In genomic region chr17:5606151-5606591, GRCm38 (mm10) we compare ENCODE assay signal across 12 mouse cellular contexts.
A peak's percentile ranks its signal among the peaks of the same experiment; 100 is the strongest.
DNase-seq lines count a peak whose midpoint lies in the region; ATAC-seq and TF ChIP-seq lines count a peak whose summit lies in the region.
"Had no signal": no experiment of that assay in that cellular context is flagged by ENCODE, and none has a peak within 500 bp of the region (broad histone marks: within the 10 kb centered on the region; RNA-seq: fewer than 3 reads in every experiment).

No protein-coding gene starts in this region.

- no peak for ATAC-seq in heart, embryonic 12.5 days (ENCODE audit: insufficient number of reproducible peaks, low FRiP score)
- ATAC-seq in lung, postnatal 0 days: peak; percentile 82
- ATAC-seq in hindbrain, embryonic 14.5 days (ENCODE audit: low FRiP score): no peak; the same call in 1 of the 2 replicates
- peak; percentile 53; the same call in 1 of the 2 replicates for ATAC-seq in stomach, embryonic 15.5 days (ENCODE audit: insufficient read depth, low FRiP score, low read depth)
- ATAC-seq: CD4-positive, CD25-positive, alpha-beta regulatory T cell, adult 4 months had no signal

- WGBS in heart, adult 2 months: 71% methylated on average over 8 of the region's 8 CpGs
- WGBS in heart, embryonic 12.5 days: 59% methylated on average over 8 of the region's 8 CpGs
- 46% methylated on average over 8 of the region's 8 CpGs for WGBS in lung, postnatal 0 days
- 57% methylated on average over 8 of the region's 8 CpGs for WGBS in hindbrain, embryonic 14.5 days
- WGBS in stomach, embryonic 15.5 days: 53% methylated on average over 8 of the region's 8 CpGs

- H3K9ac ChIP-seq in heart, adult 2 months (ENCODE audit: low read depth, low read length): no peak overlapping the region
- H3K9ac ChIP-seq in heart, embryonic 12.5 days: no peak overlapping the region
- H3K9ac ChIP-seq in lung, postnatal 0 days (replicated peaks; ENCODE audit: low read depth): no peak overlapping the region
- H3K9ac ChIP-seq in hindbrain, embryonic 14.5 days: no peak overlapping the region
- H3K9ac ChIP-seq in stomach, embryonic 15.5 days: no peak overlapping the region

- H3K27me3 ChIP-seq in heart, adult 2 months (ENCODE audit: control insufficient read depth, insufficient read depth, low read length): no peaks in the 10 kb centered on the region
- H3K27me3 ChIP-seq in heart, embryonic 12.5 days (replicated peaks): no peaks in the 10 kb centered on the region
- no peaks in the 10 kb centered on the region for H3K27me3 ChIP-seq in lung, postnatal 0 days (replicated peaks; ENCODE audit: insufficient read depth, low read length)
- no peaks in the 10 kb centered on the region for H3K27me3 ChIP-seq in hindbrain, embryonic 14.5 days (ENCODE audit: control insufficient read depth, insufficient read depth, low read length)
- no peaks in the 10 kb centered on the region for H3K27me3 ChIP-seq in stomach, embryonic 15.5 days (replicated peaks)

- H3K79me2 ChIP-seq in heart, adult 2 months (replicated peaks; ENCODE audit: control insufficient read depth, insufficient read depth, low read length): peaks cover 2% of the 10 kb centered on the region; the same call in 1 of the 2 replicates

- 0 out of 2 replicates have a peak, but pooled peaks cover 5% of the 10 kb centered on the region for H3K9me3 ChIP-seq in heart, embryonic 12.5 days (replicated peaks)
- no peaks in the 10 kb centered on the region for H3K9me3 ChIP-seq in lung, postnatal 0 days (ENCODE audit: low read length)
- no peaks in the 10 kb centered on the region for H3K9me3 ChIP-seq in hindbrain, embryonic 14.5 days (ENCODE audit: control insufficient read depth, low read length)
- H3K9me3 ChIP-seq in stomach, embryonic 15.5 days: no peaks in the 10 kb centered on the region
- H3K9me3 ChIP-seq: heart, embryonic 10.5 days had no signal

- intact Hi-C loops in heart, adult 2 months (cut with DNase I): no loop called here
- intact Hi-C loops in heart, postnatal 36 days (cut with DNase I): no loop called here

- DNase-seq in heart, adult 2 months: no peak
- DNase-seq in lung, postnatal 0 days (ENCODE audit: low spot score): peak; percentile 62
- no peak for DNase-seq in lung, postnatal 14 days
- no peak for DNase-seq in hindbrain, embryonic 14.5 days (ENCODE audit: low spot score)
- DNase-seq in left cerebral cortex, adult 8-10 months (ENCODE audit: low spot score in 2 of 2): no peak
- no peak for DNase-seq in heart, postnatal 36 days
- DNase-seq: kidney, adult 11 months; lung, postnatal 10 days had no signal

- H3K4me3 ChIP-seq in heart, adult 2 months: no peak overlapping the region
- H3K4me3 ChIP-seq in heart, embryonic 12.5 days: no peak overlapping the region
- no peak overlapping the region for H3K4me3 ChIP-seq in lung, postnatal 0 days (ENCODE audit: low read depth, low read length)
- no peak overlapping the region for H3K4me3 ChIP-seq in hindbrain, embryonic 14.5 days (replicated peaks; ENCODE audit: low read length)
- no peak overlapping the region for H3K4me3 ChIP-seq in stomach, embryonic 15.5 days (replicated peaks)
- H3K4me3 ChIP-seq: heart, embryonic 10.5 days had no signal

- H3K4me1 ChIP-seq in heart, adult 2 months (ENCODE audit: control insufficient read depth, insufficient read depth, low read length): peaks cover 1% of the 10 kb centered on the region
- 0 out of 2 replicates have a peak, but pooled peaks cover 3% of the 10 kb centered on the region for H3K4me1 ChIP-seq in heart, embryonic 12.5 days (replicated peaks)
- H3K4me1 ChIP-seq in lung, postnatal 0 days (ENCODE audit: insufficient read depth, low read depth, low read length): no peaks in the 10 kb centered on the region
- no peaks in the 10 kb centered on the region for H3K4me1 ChIP-seq in hindbrain, embryonic 14.5 days (replicated peaks; ENCODE audit: control insufficient read depth, insufficient read depth, low read length)
- peaks cover 4% of the 10 kb centered on the region; the same call in 1 of the 2 replicates for H3K4me1 ChIP-seq in stomach, embryonic 15.5 days

- TF ChIP-seq EP300 in heart, adult 2 months (IDR thresholded peaks at IDR 0.05; ENCODE audit: insufficient read depth, low read depth, low read length): no peak
- peak; percentile 80 for TF ChIP-seq EP300 in lung, postnatal 0 days (IDR thresholded peaks at IDR 0.05)

- no peak for TF ChIP-seq POLR2A in heart, adult 2 months (IDR thresholded peaks at IDR 0.05; ENCODE audit: insufficient read depth, low read depth, low read length)

- no peaks in the 10 kb centered on the region for H3K36me3 ChIP-seq in heart, adult 2 months (ENCODE audit: control insufficient read depth, insufficient read depth, low read length)
- H3K36me3 ChIP-seq in heart, embryonic 12.5 days: no peaks in the 10 kb centered on the region
- no peaks in the 10 kb centered on the region for H3K36me3 ChIP-seq in lung, postnatal 0 days (ENCODE audit: insufficient read depth, low read length)
- no peaks in the 10 kb centered on the region for H3K36me3 ChIP-seq in hindbrain, embryonic 14.5 days (replicated peaks; ENCODE audit: control insufficient read depth, insufficient read depth)
- H3K36me3 ChIP-seq in stomach, embryonic 15.5 days: no peaks in the 10 kb centered on the region
- H3K36me3 ChIP-seq: heart, embryonic 10.5 days had no signal

- no peak overlapping the region for H3K4me2 ChIP-seq in heart, embryonic 12.5 days
- no peak overlapping the region for H3K4me2 ChIP-seq in lung, postnatal 0 days (replicated peaks; ENCODE audit: low read depth, low read length)
- no peak overlapping the region for H3K4me2 ChIP-seq in hindbrain, embryonic 14.5 days (replicated peaks)
- no peak overlapping the region for H3K4me2 ChIP-seq in stomach, embryonic 15.5 days

- TF ChIP-seq CTCF in heart, adult 2 months (IDR thresholded peaks at IDR 0.05): no peak
- no peak for TF ChIP-seq CTCF in lung, postnatal 0 days (IDR thresholded peaks at IDR 0.05)

- H3K27ac ChIP-seq in heart, adult 2 months: peak overlapping the region; percentile 51; the same call in 1 of the 2 replicates
- no peak overlapping the region for H3K27ac ChIP-seq in heart, embryonic 12.5 days (ENCODE audit: poor library complexity, severe bottlenecking)
- peak overlapping the region; percentile 62; the same call in 1 of the 2 replicates for H3K27ac ChIP-seq in lung, postnatal 0 days (ENCODE audit: low read length)
- H3K27ac ChIP-seq in hindbrain, embryonic 14.5 days: peak overlapping the region; percentile 48; the same call in 1 of the 2 replicates
- H3K27ac ChIP-seq in stomach, embryonic 15.5 days: no peak overlapping the region
- H3K27ac ChIP-seq: heart, embryonic 10.5 days had no signal

Comparison
In these comparisons a context has a peak if more than half of its experiments do, and no peak if none do; other contexts are left out.
1. H3K27ac ChIP-seq: peak in heart, adult 2 months (single experiment), lung, postnatal 0 days (single experiment) and hindbrain, embryonic 14.5 days (single experiment); none in heart, embryonic 12.5 days (single experiment) and stomach, embryonic 15.5 days (single experiment).
2. ATAC-seq: peak in lung, postnatal 0 days (single experiment) and stomach, embryonic 15.5 days (single experiment); none in heart, embryonic 12.5 days (single experiment) and hindbrain, embryonic 14.5 days (single experiment).